18 mouse cellular contexts compared by ENCODE assay signal in the genomic region with DNA sequence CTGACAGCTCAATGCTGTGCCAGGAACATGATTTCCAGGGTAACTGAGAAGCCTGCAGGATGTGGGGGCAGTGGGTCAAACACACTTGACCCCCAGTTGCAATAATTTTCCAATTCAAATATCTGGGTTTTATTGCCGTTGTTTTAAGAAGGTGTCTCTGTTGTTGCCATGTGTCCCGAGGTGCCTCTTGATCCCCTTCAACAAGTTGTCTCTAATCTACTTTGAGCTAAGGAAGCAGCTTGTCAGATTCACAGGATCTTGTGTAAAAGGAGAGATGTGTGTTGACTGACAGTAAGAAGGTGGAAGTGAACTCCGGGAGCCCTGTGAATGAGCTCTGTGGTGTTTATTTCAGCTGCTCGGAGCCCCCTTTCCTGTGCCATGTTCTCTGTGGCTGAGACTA.
"Had no signal": no experiment of that assay in that cellular context is flagged by ENCODE, and none has a peak within 500 bp of the region (broad histone marks: within the 10 kb centered on the region; RNA-seq: fewer than 3 reads in every experiment).

No protein-coding gene starts in this region.

- H3K36me3 ChIP-seq: midbrain, embryonic 10.5 days; midbrain, embryonic 12.5 days; neural tube, embryonic 13.5 days; neural tube, embryonic 15.5 days had no signal

- ATAC-seq: midbrain, embryonic 16.5 days had no signal

- H3K9ac ChIP-seq: lung, embryonic 14.5 days; midbrain, embryonic 12.5 days; neural tube, embryonic 13.5 days; neural tube, embryonic 15.5 days had no signal

- H3K9me3 ChIP-seq: midbrain, embryonic 10.5 days; midbrain, embryonic 12.5 days; neural tube, embryonic 13.5 days; neural tube, embryonic 15.5 days had no signal

- H3K4me3 ChIP-seq: midbrain, embryonic 10.5 days; midbrain, embryonic 12.5 days; myocyte; neural tube, embryonic 13.5 days; neural tube, embryonic 15.5 days had no signal

- H3K27ac ChIP-seq: midbrain, embryonic 10.5 days; midbrain, embryonic 12.5 days; neural tube, embryonic 13.5 days; neural tube, embryonic 15.5 days had no signal

- H3K4me1 ChIP-seq: midbrain, embryonic 12.5 days; neural tube, embryonic 13.5 days; neural tube, embryonic 15.5 days had no signal

- H3K4me2 ChIP-seq: lung, embryonic 14.5 days; midbrain, embryonic 12.5 days; neural tube, embryonic 13.5 days; neural tube, embryonic 15.5 days had no signal

- H3K27me3 ChIP-seq: midbrain, embryonic 12.5 days; neural tube, embryonic 15.5 days had no signal

- DNase-seq: lung, embryonic 14.5 days; lung, postnatal 10 days; lung, postnatal 4 days; midbrain, embryonic 14.5 days; retina, postnatal 1 day; right cerebral cortex, adult 18-20 months; right cerebral cortex, postnatal 25 days; right cerebral cortex, postnatal 4 days; spleen, adult 18-20 months; thymus, adult 18-20 months; thymus, postnatal 14 days; thymus, postnatal 36 days had no signal
